Mouse (Mus musculus) layer of hippocampus, adult 11-12 months (tissue): Measurements from ENCODE around the gene Olfr624.

Experiments used
- DNase-seq: peaks from one replicate; pipeline ENCODE4 v3.0.0; 2022; ENCODE audit warnings: low spot score

Gene Olfr624

GRCm38 (mm10) chr7:103671091-103671490 lies at the start of gene Olfr624:
Gene Olfr624, minus strand, starts transcription at chr7:103671191.
- DNase-seq, result no peak

GRCm38 (mm10) chr7:103716398-103716797 lies 45.4 kb upstream of the Olfr624 start:
- peak; percentile 15 for DNase-seq

- DNase-seq, result no peak
These were observed 43.4 kb upstream of the Olfr624 start, which contains the start of gene Olfr243 for GRCm38 (mm10) chr7:103714371-103714770. Gene Olfr243, plus strand, starts transcription at chr7:103714671.

GRCm38 (mm10) chr7:103712024-103712423 lies 41.0 kb upstream of the Olfr624 start:
- no peak for DNase-seq

- DNase-seq, result no peak
These were observed 28.5 kb upstream of the Olfr624 start for GRCm38 (mm10) chr7:103699469-103699868.

GRCm38 (mm10) chr7:103682420-103682819 lies 11.4 kb upstream of the Olfr624 start, which contains the start of gene Olfr625-ps1:
Gene Olfr625-ps1, plus strand, starts transcription at chr7:103682720.
- DNase-seq, result no peak

- no peak for DNase-seq
These were observed 7.4 kb downstream of the Olfr624 start, which contains the start of gene Olfr623 for GRCm38 (mm10) chr7:103663598-103663997. Gene Olfr623, minus strand, starts transcription at chr7:103663698.

GRCm38 (mm10) chr7:103644070-103644469 lies 26.9 kb downstream of the Olfr624 start:
- DNase-seq, result no peak

- DNase-seq, result no peak
These were observed 28.4 kb downstream of the Olfr624 start, which contains the start of gene Olfr622 for GRCm38 (mm10) chr7:103642602-103643001. Gene Olfr622, minus strand, starts transcription at chr7:103642702.

GRCm38 (mm10) chr7:103636795-103637194 lies 34.2 kb downstream of the Olfr624 start:
- DNase-seq, result no peak
